Mouse (Mus musculus) MEL (cell line): Measurements from ENCODE around the gene Myo9b. TPM values are rescaled to one million over a fixed set of nuclear protein-coding genes. Genes with fewer than 3 reads are reported as not detected.
A peak's percentile ranks its signal among the peaks of the same experiment; 100 is the strongest.

Experiments used
- DNase-seq: peaks from one replicate; pipeline ENCODE4 v3.0.0; 2011; ENCODE audit warnings: low read depth, low spot score
- H3K27ac ChIP-seq: 2 replicates; pipeline ENCODE4 v1.5.1; 2012; ENCODE audit warnings: low read depth, mild to moderate bottlenecking, control low read depth, low read length, moderate library complexity; ENCODE audit not compliant: control insufficient read depth
- H3K27me3 ChIP-seq, 2 experiments: fragments of 150-350 bp in 1 of 2; sonication (generic) in 1 of 2; 2 replicates each; pipeline ENCODE4 v1.6.1; 2012; ENCODE audit warnings: low read length in 2 of 2, mild to moderate bottlenecking in 2 of 2, improper control_type of control experiment in 1 of 2, moderate library complexity in 1 of 2; ENCODE audit not compliant: insufficient read depth in 2 of 2, control insufficient read depth in 1 of 2
- H3K36me3 ChIP-seq, 2 experiments: 2 replicates each; pipeline ENCODE4 v1.6.1; 2012 to 2014; ENCODE audit warnings: low read length in 2 of 2, improper control_type of control experiment in 1 of 2, inconsistent platforms in 1 of 2, mild to moderate bottlenecking in 1 of 2; ENCODE audit not compliant: insufficient read depth in 2 of 2, control insufficient read depth in 1 of 2
- H3K4me1 ChIP-seq, 2 experiments: fragments of 150-350 bp in 1 of 2; sonication (generic) in 1 of 2; 2 replicates each; pipeline ENCODE4 v1.6.1; 2012; ENCODE audit warnings: low read length in 2 of 2, improper control_type of control experiment in 1 of 2, mild to moderate bottlenecking in 1 of 2; ENCODE audit not compliant: insufficient read depth in 2 of 2, control insufficient read depth in 1 of 2
- H3K4me3 ChIP-seq, 2 experiments: fragments of 150-350 bp in 1 of 2; sonication (generic) in 1 of 2; 2 replicates each; pipeline ENCODE4 v1.5.1; 2012; ENCODE audit warnings: low read depth in 2 of 2, low read length in 2 of 2, mild to moderate bottlenecking in 2 of 2, moderate library complexity in 2 of 2, control low read depth in 1 of 2, improper control_type of control experiment in 1 of 2; ENCODE audit not compliant: control insufficient read depth in 1 of 2, insufficient read depth in 1 of 2
- H3K79me2 ChIP-seq: 2 replicates; pipeline ENCODE4 v1.6.1; 2012; ENCODE audit warnings: mild to moderate bottlenecking, low read length, moderate library complexity; ENCODE audit not compliant: control insufficient read depth, poor library complexity, insufficient read depth
- H3K9ac ChIP-seq: 2 replicates; pipeline ENCODE4 v1.6.1; 2012; ENCODE audit warnings: low read depth, mild to moderate bottlenecking, control low read depth, low read length, moderate library complexity; ENCODE audit not compliant: control insufficient read depth, poor library complexity, severe bottlenecking
- H3K9me3 ChIP-seq: fragments of 150-350 bp; sonication (generic); replicated peaks from 2 replicates; pipeline ENCODE4 v1.6.1; 2012; ENCODE audit warnings: mild to moderate bottlenecking, low read length, improper control_type of control experiment, moderate library complexity; ENCODE audit not compliant: insufficient read depth
- BHLHE40 ChIP-seq: IDR thresholded peaks from 2 replicates; pipeline ENCODE4 v1.6.1; 2012; ENCODE audit warnings: low read depth, mild to moderate bottlenecking, inconsistent platforms, low read length, improper control_type of control experiment, borderline replicate concordance
- CHD1 ChIP-seq: IDR thresholded peaks from 2 replicates; pipeline ENCODE4 v1.6.1; 2012; ENCODE audit warnings: low read depth, mild to moderate bottlenecking, inconsistent platforms, low read length, improper control_type of control experiment
- CHD2 ChIP-seq: IDR thresholded peaks from 2 replicates; pipeline ENCODE4 v1.6.1; 2011; ENCODE audit warnings: low read length, improper control_type of control experiment
- CTCF ChIP-seq, 3 experiments: IDR thresholded peaks in 2 of 3; conservative IDR thresholded peaks in 1 of 3; 2 replicates each; pipeline ENCODE4 v1.5.1; 2011 to 2012; ENCODE audit warnings: low read length in 3 of 3, low read depth in 2 of 3, mild to moderate bottlenecking in 2 of 3, improper control_type of control experiment in 1 of 3, inconsistent platforms in 1 of 3, mixed read lengths in 1 of 3, moderate library complexity in 1 of 3; ENCODE audit not compliant: control insufficient read depth in 1 of 3, insufficient read depth in 1 of 3, poor library complexity in 1 of 3, severe bottlenecking in 1 of 3
- ELF1 ChIP-seq: IDR thresholded peaks from 2 replicates; pipeline ENCODE4 v1.6.1; 2014; ENCODE audit warnings: low read depth, mild to moderate bottlenecking, inconsistent platforms, low read length, improper control_type of control experiment, moderate library complexity
- EP300 ChIP-seq, 2 experiments: IDR thresholded peaks; 2 replicates each; pipeline ENCODE4 v1.6.1; 2011; ENCODE audit warnings: improper control_type of control experiment in 2 of 2, low read length in 2 of 2, low read depth in 1 of 2, mild to moderate bottlenecking in 1 of 2
- ETS1 ChIP-seq: IDR thresholded peaks from 2 replicates; pipeline ENCODE4 v1.6.1; 2012; ENCODE audit warnings: low read depth, mild to moderate bottlenecking, inconsistent platforms, low read length, improper control_type of control experiment, moderate library complexity
- GABPA ChIP-seq: IDR thresholded peaks from 2 replicates; pipeline ENCODE4 v1.6.1; 2012; ENCODE audit warnings: low read depth, mild to moderate bottlenecking, inconsistent platforms, low read length, improper control_type of control experiment, moderate library complexity
- GATA1 ChIP-seq: IDR thresholded peaks from 2 replicates; pipeline ENCODE4 v1.6.1; 2011; ENCODE audit warnings: low read depth, low read length, improper control_type of control experiment
- MAFK ChIP-seq: IDR thresholded peaks from 2 replicates; pipeline ENCODE4 v1.6.1; 2011; ENCODE audit warnings: low read depth, mild to moderate bottlenecking, low read length, improper control_type of control experiment, borderline replicate concordance
- MAX ChIP-seq: IDR thresholded peaks from 2 replicates; pipeline ENCODE4 v1.6.1; 2011; ENCODE audit warnings: low read length, improper control_type of control experiment
- MAZ ChIP-seq: IDR thresholded peaks from 2 replicates; pipeline ENCODE4 v1.6.1; 2012; ENCODE audit warnings: low read depth, mild to moderate bottlenecking, inconsistent platforms, low read length, improper control_type of control experiment
- MXI1 ChIP-seq: IDR thresholded peaks from 2 replicates; pipeline ENCODE4 v1.6.1; 2011; ENCODE audit warnings: mild to moderate bottlenecking, low read depth, low read length, improper control_type of control experiment
- MYC ChIP-seq: IDR thresholded peaks from 2 replicates; pipeline ENCODE4 v1.6.1; 2011; ENCODE audit warnings: low read depth, mild to moderate bottlenecking, low read length, improper control_type of control experiment, moderate library complexity
- NRF1 ChIP-seq: IDR thresholded peaks from 2 replicates; pipeline ENCODE4 v1.6.1; 2014; ENCODE audit warnings: low read depth, mild to moderate bottlenecking, inconsistent platforms, low read length, improper control_type of control experiment, moderate library complexity; ENCODE audit not compliant: poor library complexity, insufficient read depth, severe bottlenecking
- POLR2A ChIP-seq, 2 experiments: IDR thresholded peaks; 2 replicates each; pipeline ENCODE4 v1.6.1; 2011 to 2012; ENCODE audit warnings: low read length in 2 of 2, mild to moderate bottlenecking in 2 of 2, control low read depth in 1 of 2, improper control_type of control experiment in 1 of 2, low read depth in 1 of 2, moderate library complexity in 1 of 2; ENCODE audit not compliant: control insufficient read depth in 1 of 2, insufficient read depth in 1 of 2, poor library complexity in 1 of 2
- POLR2AphosphoS5 ChIP-seq: IDR thresholded peaks from 2 replicates; pipeline ENCODE4 v1.6.1; 2012; ENCODE audit warnings: low read depth, borderline replicate concordance, mild to moderate bottlenecking, inconsistent platforms, low read length, moderate library complexity, mixed read lengths
- RCOR1 ChIP-seq: IDR thresholded peaks from 2 replicates; pipeline ENCODE4 v1.6.1; 2012; ENCODE audit warnings: low read depth, mild to moderate bottlenecking, inconsistent platforms, low read length, improper control_type of control experiment
- SIN3A ChIP-seq: IDR thresholded peaks from 2 replicates; pipeline ENCODE4 v1.6.1; 2012; ENCODE audit warnings: low read length, improper control_type of control experiment, inconsistent platforms
- TAL1 ChIP-seq: IDR thresholded peaks from 2 replicates; pipeline ENCODE4 v1.6.1; 2012; ENCODE audit warnings: mild to moderate bottlenecking, inconsistent platforms, low read length, moderate library complexity, mixed read lengths
- TBP ChIP-seq: IDR thresholded peaks from 2 replicates; pipeline ENCODE4 v1.8.0; 2011; ENCODE audit warnings: low read depth, low read length, improper control_type of control experiment
- TCF12 ChIP-seq: IDR thresholded peaks from 2 replicates; pipeline ENCODE4 v1.6.1; 2014; ENCODE audit warnings: low read depth, mild to moderate bottlenecking, inconsistent platforms, low read length, improper control_type of control experiment, moderate library complexity
- UBTF ChIP-seq: IDR thresholded peaks from 2 replicates; pipeline ENCODE4 v1.6.1; 2012; ENCODE audit warnings: low read depth, mild to moderate bottlenecking, inconsistent platforms, low read length, improper control_type of control experiment, moderate library complexity, borderline replicate concordance; ENCODE audit not compliant: insufficient read depth
- USF1 ChIP-seq: IDR thresholded peaks from 2 replicates; pipeline ENCODE4 v1.6.1; 2014; ENCODE audit warnings: low read depth, mild to moderate bottlenecking, inconsistent platforms, low read length, improper control_type of control experiment, moderate library complexity
- USF2 ChIP-seq, 2 experiments: IDR thresholded peaks; 2 replicates each; pipeline ENCODE4 v1.6.1; 2011 to 2012; ENCODE audit warnings: improper control_type of control experiment in 2 of 2, low read length in 2 of 2, borderline replicate concordance in 1 of 2, inconsistent platforms in 1 of 2, low read depth in 1 of 2, mild to moderate bottlenecking in 1 of 2; ENCODE audit not compliant: insufficient read depth in 1 of 2
- ZC3H11A ChIP-seq: IDR thresholded peaks from 2 replicates; pipeline ENCODE4 v1.6.1; 2012; ENCODE audit warnings: low read depth, mild to moderate bottlenecking, inconsistent platforms, low read length, improper control_type of control experiment
- ZKSCAN1 ChIP-seq: IDR thresholded peaks from 2 replicates; pipeline ENCODE4 v1.6.1; 2012; ENCODE audit warnings: low read depth, mild to moderate bottlenecking, inconsistent platforms, low read length, improper control_type of control experiment, moderate library complexity
- ZNF384 ChIP-seq: IDR thresholded peaks from 2 replicates; pipeline ENCODE4 v1.6.1; 2012; ENCODE audit warnings: low read depth, mild to moderate bottlenecking, inconsistent platforms, low read length, improper control_type of control experiment
- polyA plus RNA-seq, 2 experiments: library from polyadenylated mRNA; stranded (reverse) in 1 of 2; unstranded in 1 of 2; fragments of >175 nt in 1 of 2; fragments of >200 nt in 1 of 2; gene quantifications; 2 replicates each; pipeline versions ENCODE4 v1.2.1 to v1.2.4; 2012; ENCODE audit warnings: low replicate concordance in 2 of 2, low read depth in 1 of 2; ENCODE audit not compliant: insufficient read length in 2 of 2, insufficient read depth in 1 of 2, missing spikeins in 1 of 2
- total RNA-seq: library from RNA; depleted of rRNA; stranded (reverse); fragments of 300-350 nt; gene quantifications from 2 replicates; pipeline ENCODE4 v1.2.3, GENCODE M21; 2012

Myo9b gene
- total and polyA plus RNA-seq, 3 experiments: 35.8 to 54.8 (median 52.3) TPM

GRCm38 (mm10) chr8:71271630-71272029, 884 bp upstream of the Myo9b start:
- peaks cover 0 to 21% of the 10 kb centered on the region in 2 experiments; a peak in 2 of 4 replicates for H3K36me3 ChIP-seq
- TF ChIP-seq MAZ: no peak; the same call in 1 of the 2 replicates
- peak; percentile 43; the same call in 1 of the 2 replicates for TF ChIP-seq MAX
- TF ChIP-seq BHLHE40: peak; percentile 41; the same call in 1 of the 2 replicates
- 0 out of 2 replicates have a peak, but pooled peaks have one; percentile 35 for TF ChIP-seq CHD1
- no peak for TF ChIP-seq ETS1
- TF ChIP-seq NRF1: no peak
- no peak; the same call in 1 of the 2 replicates for TF ChIP-seq MXI1
- no peak for TF ChIP-seq MAFK
- no peaks in the 10 kb centered on the region for H3K27me3 ChIP-seq
- no peaks in the 10 kb centered on the region for H3K9me3 ChIP-seq
- peak overlapping the region; percentile 94 for H3K27ac ChIP-seq
- peak overlapping the region; percentile 56 to 97 for H3K4me3 ChIP-seq
- peak; percentile 62 for DNase-seq
- H3K4me1 ChIP-seq: peaks cover 15 to 34% of the 10 kb centered on the region in 2 experiments
- H3K9ac ChIP-seq: peak overlapping the region; percentile 100
- H3K79me2 ChIP-seq: peaks cover 47% of the 10 kb centered on the region

DNA sequence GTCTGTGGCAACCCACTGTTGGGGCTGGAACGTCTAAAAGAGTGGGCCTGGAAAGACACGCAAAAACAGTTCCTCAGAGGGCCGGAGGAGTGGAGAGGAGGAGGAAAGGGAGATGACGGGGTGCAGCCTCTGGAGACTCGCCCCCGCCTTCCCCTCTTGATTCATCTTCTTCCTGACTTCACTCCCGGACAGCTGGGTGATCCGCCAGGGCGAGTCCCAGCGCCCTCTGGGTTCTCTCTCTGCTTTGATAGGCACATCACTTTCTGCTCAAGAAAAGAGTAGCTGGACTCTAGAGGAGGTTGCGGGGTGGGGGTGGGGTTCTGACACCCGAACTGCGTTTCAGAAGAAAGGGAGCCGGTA, 617 bp downstream of the Myo9b start:
- TF ChIP-seq POLR2AphosphoS5 (no peak), TBP (no peak), EP300 (IDR thresholded peaks at IDR 0.05; ENCODE audit: low read depth in 1 of 2, low read length in 2 of 2) (0 out of 4 replicates have a peak, but pooled peaks of 1 of the 2 experiments have one; percentile 8), CTCF (IDR thresholded peaks at IDR 0.05 in 2 of 3, conservative IDR thresholded peaks at IDR 0.05 in 1 of 3; ENCODE audit: control insufficient read depth in 1 of 3, insufficient read depth in 1 of 3, low read depth in 2 of 3, low read length in 3 of 3, poor library complexity in 1 of 3, severe bottlenecking in 1 of 3) (0 out of 6 replicates have a peak, but pooled peaks of 1 of the 3 experiments have one; percentile 12), ZC3H11A (no peak), ELF1 (no peak), GABPA (no peak), USF2 (IDR thresholded peaks at IDR 0.05; ENCODE audit: borderline replicate concordance in 1 of 2, insufficient read depth in 1 of 2, low read depth in 1 of 2, low read length in 2 of 2) (no peak), UBTF (no peak), BHLHE40 (no peak), POLR2A (IDR thresholded peaks at IDR 0.05; ENCODE audit: control insufficient read depth in 1 of 2, insufficient read depth in 1 of 2, low read depth in 1 of 2, low read length in 2 of 2, poor library complexity in 1 of 2) (no peak), MYC (0 out of 2 replicates have a peak, but pooled peaks have one; percentile 22), TCF12 (no peak), USF1 (no peak), CHD2 (no peak), TAL1 (no peak), ZKSCAN1 (no peak), ZNF384 (no peak), SIN3A (no peak; the same call in 1 of the 2 replicates), MXI1 (no peak; the same call in 1 of the 2 replicates), GATA1 (no peak), ETS1 (peak; percentile 68), RCOR1 (no peak), MAFK (no peak)
- TF ChIP-seq, all 39 proteins: peak for 4
- peak overlapping the region; percentile 89 for H3K9ac ChIP-seq
- no peak for DNase-seq
- H3K4me3 ChIP-seq: peak overlapping the region; percentile 83 to 87
- no peaks in the 10 kb centered on the region for H3K9me3 ChIP-seq
- no peaks in the 10 kb centered on the region for H3K27me3 ChIP-seq
- peaks cover 15 to 34% of the 10 kb centered on the region in 2 experiments for H3K4me1 ChIP-seq
- peak overlapping the region; percentile 95 for H3K27ac ChIP-seq
- H3K36me3 ChIP-seq: peaks cover 0 to 21% of the 10 kb centered on the region in 2 experiments; a peak in 3 of 4 replicates
- H3K79me2 ChIP-seq: peaks cover 58% of the 10 kb centered on the region
